Mouse (Mus musculus): ENCODE results near the gene Frmd4a. TPM values are rescaled to one million over a fixed set of nuclear protein-coding genes. Genes with fewer than 3 reads are reported as not detected.
A peak's percentile ranks its signal among the peaks of the same experiment; 100 is the strongest.

Gene Frmd4a
- polyA plus RNA-seq, 2 experiments: 39.6 to 47.0 TPM

GRCm38 (mm10) chr2:4466084-4466483 lies 448.6 kb downstream of the Frmd4a start:
- WGBS: 17% methylated on average over 3 of the region's 3 CpGs
- Histone ChIP-seq H3K4me1 (ENCODE audit: control insufficient read depth, insufficient read depth, low read length) (peaks cover 6% of the 10 kb centered on the region), H3K4me3 (replicated peaks; ENCODE audit: low read length) (no peak overlapping the region), H3K36me3 (ENCODE audit: control insufficient read depth, insufficient read depth, low read length) (peaks cover 4% of the 10 kb centered on the region; the same call in 1 of the 2 replicates), H3K27ac (replicated peaks; ENCODE audit: low read depth, low read length) (no peak overlapping the region), H3K4me2 (replicated peaks; ENCODE audit: low read depth, low read length, severe bottlenecking) (no peak overlapping the region), H3K9ac (ENCODE audit: low read depth, low read length, severe bottlenecking) (no peak overlapping the region), H3K27me3 (ENCODE audit: control insufficient read depth, insufficient read depth, low read length) (no peaks in the 10 kb centered on the region), H3K9me3 (ENCODE audit: control insufficient read depth, low read length) (0 out of 2 replicates have a peak, but pooled peaks cover 5% of the 10 kb centered on the region)
- TF ChIP-seq POLR2A (IDR thresholded peaks at IDR 0.05; ENCODE audit: borderline replicate concordance, extremely low read depth, insufficient read depth, insufficient read length): no peak
- DNase-seq (ENCODE audit: low spot score): no peak
- ATAC-seq (ENCODE audit: low FRiP score, low read depth): no peak

DNA sequence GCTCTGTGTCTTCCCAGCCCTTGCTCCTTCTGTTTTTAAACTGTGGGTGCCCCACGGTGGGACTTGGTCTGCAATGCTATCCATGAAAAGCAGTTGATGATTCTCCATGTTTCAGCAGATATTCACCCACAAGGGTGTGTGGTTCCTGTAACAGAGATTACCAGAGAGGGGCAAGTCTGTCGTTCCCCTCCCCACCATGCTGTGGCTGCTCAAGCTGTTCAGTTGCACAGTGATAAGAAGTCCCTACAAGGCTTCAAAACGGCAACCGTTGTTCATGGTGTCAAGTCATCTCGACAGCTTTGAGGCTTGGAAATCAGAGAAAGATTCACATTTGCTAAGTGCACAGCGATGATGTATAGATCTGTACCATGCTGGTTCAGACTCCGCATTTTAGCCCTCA lies 449.8 kb downstream of the Frmd4a start:
- WGBS: 92% methylated on average over 7 of the region's 7 CpGs
- peaks cover 4% of the 10 kb centered on the region; the same call in 1 of the 2 replicates for H3K36me3 ChIP-seq (ENCODE audit: control insufficient read depth, insufficient read depth, low read length)

DNA sequence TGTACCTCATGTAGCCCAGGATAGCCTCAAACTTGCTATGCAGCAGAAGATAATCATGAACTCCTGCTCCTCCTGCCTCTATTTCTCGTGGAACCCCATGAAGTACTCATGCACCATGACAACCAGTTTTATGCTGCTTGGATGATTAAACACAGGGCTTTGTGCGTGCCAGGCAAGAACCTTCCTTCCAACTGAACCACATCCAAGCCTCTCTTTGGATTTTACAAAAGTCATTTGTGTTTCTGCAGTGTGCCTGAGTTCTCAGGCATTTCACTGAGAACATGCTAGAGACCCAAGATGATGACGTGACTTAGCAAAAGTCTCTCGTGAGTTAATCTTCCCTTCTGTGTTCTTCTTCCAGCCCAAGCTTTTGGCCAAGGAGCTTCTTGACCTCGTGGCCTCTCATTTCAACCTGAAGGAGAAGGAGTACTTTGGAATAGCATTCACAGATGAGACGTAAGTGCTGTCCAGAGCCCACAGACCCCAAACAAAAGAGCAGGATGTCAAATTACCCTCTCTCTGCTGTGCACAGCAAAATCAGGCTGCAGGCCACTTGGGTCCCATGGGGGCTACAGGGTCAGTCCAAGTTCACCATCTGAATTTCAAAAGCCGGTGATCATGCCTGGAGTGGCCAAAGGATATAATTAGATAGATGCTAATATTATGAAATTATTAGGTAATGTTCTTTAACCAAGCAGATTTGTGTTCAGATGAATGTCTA lies 455.4 kb downstream of the Frmd4a start:
- Histone ChIP-seq H3K4me3 (replicated peaks; ENCODE audit: low read length) (no peak overlapping the region), H3K4me1 (ENCODE audit: control insufficient read depth, insufficient read depth, low read length) (peaks cover 30% of the 10 kb centered on the region), H3K36me3 (ENCODE audit: control insufficient read depth, insufficient read depth, low read length) (peaks cover 18% of the 10 kb centered on the region), H3K9me3 (ENCODE audit: control insufficient read depth, low read length) (0 out of 2 replicates have a peak, but pooled peaks cover 5% of the 10 kb centered on the region), H3K4me2 (replicated peaks; ENCODE audit: low read depth, low read length, severe bottlenecking) (no peak overlapping the region), H3K27ac (replicated peaks; ENCODE audit: low read depth, low read length) (no peak overlapping the region), H3K9ac (ENCODE audit: low read depth, low read length, severe bottlenecking) (no peak overlapping the region), H3K27me3 (ENCODE audit: control insufficient read depth, insufficient read depth, low read length) (no peaks in the 10 kb centered on the region)
- DNase-seq (ENCODE audit: low spot score) (no peak), ATAC-seq (ENCODE audit: low FRiP score, low read depth) (no peak)
- 70% methylated on average over 7 of the region's 7 CpGs for WGBS
- no peak for TF ChIP-seq POLR2A (IDR thresholded peaks at IDR 0.05; ENCODE audit: borderline replicate concordance, extremely low read depth, insufficient read depth, insufficient read length)

More for the DNA sequence above, 449.8 kb downstream of the Frmd4a start:
- no peak overlapping the region for H3K4me3 ChIP-seq (replicated peaks; ENCODE audit: low read length)
- no peaks in the 10 kb centered on the region for H3K4me1 ChIP-seq (ENCODE audit: control insufficient read depth, insufficient read depth, low read length)
- no peak overlapping the region for H3K27ac ChIP-seq (replicated peaks; ENCODE audit: low read depth, low read length)
- TF ChIP-seq POLR2A (IDR thresholded peaks at IDR 0.05; ENCODE audit: borderline replicate concordance, extremely low read depth, insufficient read depth, insufficient read length): no peak
- 0 out of 2 replicates have a peak, but pooled peaks cover 5% of the 10 kb centered on the region for H3K9me3 ChIP-seq (ENCODE audit: control insufficient read depth, low read length)
- ATAC-seq (ENCODE audit: low FRiP score, low read depth) (no peak), DNase-seq (ENCODE audit: low spot score) (no peak)
- no peak overlapping the region for H3K4me2 ChIP-seq (replicated peaks; ENCODE audit: low read depth, low read length, severe bottlenecking)
- H3K9ac ChIP-seq (ENCODE audit: low read depth, low read length, severe bottlenecking): no peak overlapping the region
- no peaks in the 10 kb centered on the region for H3K27me3 ChIP-seq (ENCODE audit: control insufficient read depth, insufficient read depth, low read length)

GRCm38 (mm10) chr2:4473866-4474538 lies 456.5 kb downstream of the Frmd4a start:
- Histone ChIP-seq H3K4me3 (replicated peaks; ENCODE audit: low read length) (no peak overlapping the region), H3K4me2 (replicated peaks; ENCODE audit: low read depth, low read length, severe bottlenecking) (no peak overlapping the region), H3K9me3 (ENCODE audit: control insufficient read depth, low read length) (no peaks in the 10 kb centered on the region), H3K27ac (replicated peaks; ENCODE audit: low read depth, low read length) (no peak overlapping the region; the same call in 1 of the 2 replicates), H3K9ac (ENCODE audit: low read depth, low read length, severe bottlenecking) (no peak overlapping the region), H3K27me3 (ENCODE audit: control insufficient read depth, insufficient read depth, low read length) (no peaks in the 10 kb centered on the region), H3K36me3 (ENCODE audit: control insufficient read depth, insufficient read depth, low read length) (peaks cover 18% of the 10 kb centered on the region), H3K4me1 (ENCODE audit: control insufficient read depth, insufficient read depth, low read length) (peaks cover 30% of the 10 kb centered on the region)
- no peak for TF ChIP-seq POLR2A (IDR thresholded peaks at IDR 0.05; ENCODE audit: borderline replicate concordance, extremely low read depth, insufficient read depth, insufficient read length)
- DNase-seq (ENCODE audit: low spot score) (no peak), ATAC-seq (ENCODE audit: low FRiP score, low read depth) (no peak)
- 73% methylated on average over 7 of the region's 8 CpGs for WGBS

GRCm38 (mm10) chr2:4474539-4474937 lies 457.0 kb downstream of the Frmd4a start:
- peaks cover 18% of the 10 kb centered on the region for H3K36me3 ChIP-seq (ENCODE audit: control insufficient read depth, insufficient read depth, low read length)
- no peak for TF ChIP-seq POLR2A (IDR thresholded peaks at IDR 0.05; ENCODE audit: borderline replicate concordance, extremely low read depth, insufficient read depth, insufficient read length)
- H3K4me3 ChIP-seq (replicated peaks; ENCODE audit: low read length): no peak overlapping the region
- ATAC-seq (ENCODE audit: low FRiP score, low read depth) (no peak), DNase-seq (ENCODE audit: low spot score) (peak; percentile 57)
- H3K9ac ChIP-seq (ENCODE audit: low read depth, low read length, severe bottlenecking): no peak overlapping the region
- no peaks in the 10 kb centered on the region for H3K27me3 ChIP-seq (ENCODE audit: control insufficient read depth, insufficient read depth, low read length)
- peaks cover 30% of the 10 kb centered on the region for H3K4me1 ChIP-seq (ENCODE audit: control insufficient read depth, insufficient read depth, low read length)
- no peak overlapping the region for H3K4me2 ChIP-seq (replicated peaks; ENCODE audit: low read depth, low read length, severe bottlenecking)
- no peaks in the 10 kb centered on the region for H3K9me3 ChIP-seq (ENCODE audit: control insufficient read depth, low read length)
- no peak overlapping the region; the same call in 1 of the 2 replicates for H3K27ac ChIP-seq (replicated peaks; ENCODE audit: low read depth, low read length)
